9 mouse cellular contexts compared by ENCODE assay signal in the genomic region with DNA sequence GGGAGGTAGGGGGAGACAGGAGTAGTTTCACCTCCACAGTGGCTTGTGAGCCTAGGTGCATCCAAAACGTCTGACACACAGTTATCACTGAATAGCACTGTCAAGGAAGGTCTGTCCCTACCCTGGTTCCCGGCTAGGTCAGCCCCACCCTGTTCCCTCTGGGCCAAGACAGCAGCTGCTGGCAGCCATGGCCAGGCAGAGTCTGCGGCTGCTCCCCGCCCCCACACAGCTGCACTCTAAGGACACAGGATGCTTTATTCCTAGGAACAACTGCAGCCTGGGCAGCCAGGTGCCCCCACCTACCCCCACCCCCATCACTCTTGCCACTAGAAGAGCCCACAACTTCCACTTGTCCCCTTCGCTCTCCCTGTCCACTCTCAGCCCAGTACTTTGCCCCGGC.
DNase-seq lines count a peak whose midpoint lies in the region; ATAC-seq and TF ChIP-seq lines count a peak whose summit lies in the region.
"Had no signal": no experiment of that assay in that cellular context is flagged by ENCODE, and none has a peak within 500 bp of the region (broad histone marks: within the 10 kb centered on the region; RNA-seq: fewer than 3 reads in every experiment).

No protein-coding gene starts in this region.

- no peak for TF ChIP-seq CTCF in heart, postnatal 0 days (IDR thresholded peaks at IDR 0.05; ENCODE audit: low read depth)

- TF ChIP-seq EP300 in heart, postnatal 0 days (IDR thresholded peaks at IDR 0.05; ENCODE audit: low read depth), result no peak

- no peak overlapping the region for H3K9ac ChIP-seq in heart, postnatal 0 days (replicated peaks; ENCODE audit: low read depth, low read length)
- peak overlapping the region; percentile 52 for H3K9ac ChIP-seq in limb, embryonic 13.5 days
- H3K9ac ChIP-seq in neural tube, embryonic 14.5 days (replicated peaks; ENCODE audit: low read depth, low read length), result no peak overlapping the region

- 43% methylated on average over 6 of the region's 6 CpGs for WGBS in heart, postnatal 0 days
- WGBS in limb, embryonic 13.5 days, result 35% methylated on average over 6 of the region's 6 CpGs
- 35% methylated on average over 6 of the region's 6 CpGs for WGBS in neural tube, embryonic 14.5 days

- peaks cover 15% of the 10 kb centered on the region for H3K4me1 ChIP-seq in heart, postnatal 0 days (ENCODE audit: control insufficient read depth, insufficient read depth)
- H3K4me1 ChIP-seq in limb, embryonic 13.5 days, result peaks cover 54% of the 10 kb centered on the region
- peaks cover 33% of the 10 kb centered on the region for H3K4me1 ChIP-seq in neural tube, embryonic 14.5 days (ENCODE audit: control insufficient read depth, insufficient read depth, low read length)

- 0 out of 2 replicates have a peak, but pooled peaks have one; percentile 33 for ATAC-seq in heart, postnatal 0 days (ENCODE audit: insufficient read depth, low read depth)
- peak; percentile 35 for ATAC-seq in limb, embryonic 13.5 days (ENCODE audit: low FRiP score, low read depth)
- ATAC-seq in neural tube, embryonic 14.5 days (ENCODE audit: low read depth), result peak; percentile 57

- no peak overlapping the region for H3K4me2 ChIP-seq in heart, postnatal 0 days (ENCODE audit: low read depth, low read length)
- 0 out of 2 replicates have a peak overlapping the region, but pooled peaks have one; percentile 10 for H3K4me2 ChIP-seq in limb, embryonic 13.5 days (replicated peaks)
- no peak overlapping the region for H3K4me2 ChIP-seq in neural tube, embryonic 14.5 days (ENCODE audit: low read depth, low read length)

- H3K27me3 ChIP-seq in heart, postnatal 0 days (ENCODE audit: control insufficient read depth, insufficient read depth, low read length), result no peaks in the 10 kb centered on the region
- no peaks in the 10 kb centered on the region for H3K27me3 ChIP-seq in limb, embryonic 13.5 days
- no peaks in the 10 kb centered on the region for H3K27me3 ChIP-seq in neural tube, embryonic 14.5 days (ENCODE audit: control insufficient read depth, insufficient read depth, low read length)

- peak; percentile 49 for DNase-seq in adrenal gland, adult 2 months
- no peak for DNase-seq in adrenal gland, adult 18-20 months (ENCODE audit: low spot score in 2 of 2)
- peak; percentile 31 for DNase-seq in urinary bladder, postnatal 25 days (ENCODE audit: low spot score)
- no peak for DNase-seq in urinary bladder, postnatal 10 days (ENCODE audit: low spot score)
- no peak for DNase-seq in heart, postnatal 0 days (ENCODE audit: low spot score)
- DNase-seq in cerebellum, adult 8-10 months, result no peak

- no peak overlapping the region for H3K27ac ChIP-seq in heart, postnatal 0 days (ENCODE audit: low read depth)
- H3K27ac ChIP-seq in limb, embryonic 13.5 days, result peak overlapping the region; percentile 84
- H3K27ac ChIP-seq in neural tube, embryonic 14.5 days (ENCODE audit: low read depth, low read length), result peak overlapping the region; percentile 79

- H3K36me3 ChIP-seq in heart, postnatal 0 days (replicated peaks; ENCODE audit: control insufficient read depth, insufficient read depth, low read length), result peaks cover 38% of the 10 kb centered on the region
- peaks cover 74% of the 10 kb centered on the region for H3K36me3 ChIP-seq in limb, embryonic 13.5 days
- H3K36me3 ChIP-seq in neural tube, embryonic 14.5 days (ENCODE audit: control insufficient read depth, insufficient read depth, low read length), result peaks cover 8% of the 10 kb centered on the region

- no peak overlapping the region for H3K4me3 ChIP-seq in heart, postnatal 0 days (ENCODE audit: low read depth, low read length)
- no peak overlapping the region for H3K4me3 ChIP-seq in limb, embryonic 13.5 days
- H3K4me3 ChIP-seq in neural tube, embryonic 14.5 days (ENCODE audit: low read depth, low read length), result no peak overlapping the region
- H3K4me3 ChIP-seq: megakaryocyte, embryonic 14.5 days had no signal

- no peaks in the 10 kb centered on the region for H3K9me3 ChIP-seq in heart, postnatal 0 days (replicated peaks; ENCODE audit: control insufficient read depth, low read length)
- H3K9me3 ChIP-seq in limb, embryonic 13.5 days, result peaks cover 4% of the 10 kb centered on the region; the same call in 1 of the 2 replicates
- H3K9me3 ChIP-seq in neural tube, embryonic 14.5 days (ENCODE audit: control insufficient read depth, low read length), result no peaks in the 10 kb centered on the region
- H3K9me3 ChIP-seq: megakaryocyte, embryonic 14.5 days had no signal

Comparison
In these comparisons a context has a peak if more than half of its experiments do, and no peak if none do; other contexts are left out.
1. DNase-seq: peak in adrenal gland, adult 2 months (single experiment) and urinary bladder, postnatal 25 days (single experiment); none in adrenal gland, adult 18-20 months (0 of 2), urinary bladder, postnatal 10 days (single experiment), heart, postnatal 0 days (single experiment) and cerebellum, adult 8-10 months (single experiment).
2. Peak in every context shown above with its lines, with median percentiles within 50 percentile points of each other: ATAC-seq.